Mouse (Mus musculus) hindbrain, postnatal 0 days (tissue): ENCODE results near the gene Gm20489. TPM values are rescaled to one million over a fixed set of nuclear protein-coding genes. Genes with fewer than 3 reads are reported as not detected.

Experiments
- ATAC-seq: fragments of 200-750 bp; cut with Nextera tagmentation; 2 replicates; pipeline ENCODE4 v1.8.0; 2017; ENCODE audit warnings: mild to moderate bottlenecking, moderate TSS enrichment, moderate library complexity
- DNase-seq: peaks from one replicate; pipeline ENCODE4 v3.0.0-alpha.2; 2015; ENCODE audit warnings: low spot score
- H3K27ac ChIP-seq: fragments of 300-500 bp; sonication (generic); 2 replicates; pipeline ENCODE4 v1.5.1; 2014; ENCODE audit warnings: mild to moderate bottlenecking
- H3K27me3 ChIP-seq: fragments of 300-500 bp; sonication (generic); 2 replicates; pipeline ENCODE4 v1.6.1; 2014; ENCODE audit warnings: low read length, mixed read lengths; ENCODE audit not compliant: insufficient read depth
- H3K36me3 ChIP-seq: fragments of 300-500 bp; sonication (generic); 2 replicates; pipeline ENCODE4 v1.6.1; 2014; ENCODE audit warnings: low read length, mixed read lengths; ENCODE audit not compliant: insufficient read depth
- H3K4me1 ChIP-seq: fragments of 300-500 bp; sonication (generic); 2 replicates; pipeline ENCODE4 v1.6.1; 2014; ENCODE audit warnings: antibody characterized with exemption, low read length, mixed read lengths; ENCODE audit not compliant: insufficient read depth
- H3K4me2 ChIP-seq: fragments of 300-500 bp; sonication (generic); 2 replicates; pipeline ENCODE4 v1.6.1; 2014; ENCODE audit warnings: low read depth, mild to moderate bottlenecking, low read length, moderate library complexity, mixed read lengths
- H3K4me3 ChIP-seq: fragments of 300-500 bp; sonication (generic); 2 replicates; pipeline ENCODE4 v1.5.1; 2014; ENCODE audit warnings: low read length
- H3K9ac ChIP-seq: fragments of 300-500 bp; sonication (generic); replicated peaks from 2 replicates; pipeline ENCODE4 v1.6.1; 2014; ENCODE audit warnings: mild to moderate bottlenecking, low read length, moderate library complexity, mixed read lengths
- H3K9me3 ChIP-seq: fragments of 300-500 bp; sonication (generic); 2 replicates; pipeline ENCODE4 v1.6.1; 2016; ENCODE audit warnings: low read length, mixed read lengths
- CTCF ChIP-seq: IDR thresholded peaks from 2 replicates; pipeline ENCODE4 v1.5.1; 2016; ENCODE audit warnings: antibody characterized with exemption, control low read depth, low read depth
- WGBS: fragments of 180-500 bp; shearing (Covaris S2); extraction: QIAGEN DNeasy Blood & Tissue Kit; methylation state at CpG from one replicate; pipeline ENCODE4 v1.1.7; 2014; 5-methylcytosine and 5-hydroxymethylcytosine counted together
- polyA plus RNA-seq: library from polyadenylated mRNA; unstranded; fragments of >200 nt; fragmentation: Nextera tagmentation; extraction: Ambion mirVana; gene quantifications from 2 replicates; pipeline ENCODE4 v1.2.1, GENCODE M21; 2015
- total RNA-seq: library from RNA; depleted of rRNA; stranded (reverse); fragments of >200 nt; gene quantifications from 2 replicates; pipeline ENCODE4 v1.2.3, GENCODE M21; 2014; rRNA removed

Gm20489 gene
- total and polyA plus RNA-seq, 2 experiments from 2014 or later, result not detected

DNA sequence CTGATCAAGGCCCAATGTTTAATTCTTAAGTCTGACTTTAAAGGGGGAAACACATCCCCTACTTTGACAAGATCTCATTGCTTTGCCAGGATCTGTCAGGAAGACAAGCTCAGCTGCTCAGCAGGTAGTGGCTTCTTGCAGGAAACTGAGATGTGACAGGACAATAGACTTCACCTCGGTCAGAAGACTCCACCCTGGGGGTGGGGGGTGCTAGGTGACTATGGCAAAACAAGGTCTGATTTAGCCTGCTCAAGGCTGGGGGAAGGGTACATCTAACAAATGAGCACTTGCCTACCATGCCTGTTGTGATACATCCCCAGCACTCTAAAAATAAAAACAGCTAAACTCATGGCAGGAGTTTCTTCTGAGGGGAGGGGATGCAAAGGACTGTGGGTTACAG, 23.8 kb downstream of the Gm20489 start:
- WGBS, result 33% methylated on average over 1 of the region's 1 CpGs
- Histone ChIP-seq H3K4me2 (no peak overlapping the region), H3K27ac (no peak overlapping the region), H3K36me3 (no peaks in the 10 kb centered on the region), H3K4me3 (no peak overlapping the region), H3K9me3 (no peaks in the 10 kb centered on the region), H3K4me1 (no peaks in the 10 kb centered on the region), H3K27me3 (no peaks in the 10 kb centered on the region), H3K9ac (no peak overlapping the region)
- ATAC-seq (no peak), DNase-seq (no peak)
- no peak for TF ChIP-seq CTCF

DNA sequence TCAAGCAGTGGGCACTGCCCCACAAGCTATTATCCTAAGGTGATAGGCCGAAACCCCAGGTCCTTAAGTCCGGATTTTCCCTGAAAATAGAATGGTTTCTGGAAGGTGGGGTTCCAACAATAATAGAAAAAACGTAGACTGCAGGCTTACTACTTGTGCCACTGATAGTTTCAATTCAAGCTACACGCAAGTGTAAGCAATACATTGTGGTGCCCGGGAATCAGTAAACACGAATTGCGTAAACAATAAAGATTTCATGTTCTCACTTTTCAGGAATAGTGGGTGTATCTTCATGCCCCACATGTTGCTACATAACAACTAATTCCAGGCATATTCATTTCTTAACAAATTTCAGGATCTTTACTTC, 46.0 kb downstream of the Gm20489 start:
- no peak overlapping the region for H3K9ac ChIP-seq
- H3K9me3 ChIP-seq, result no peaks in the 10 kb centered on the region
- H3K27me3 ChIP-seq, result no peaks in the 10 kb centered on the region
- no peak for ATAC-seq
- 0 out of 2 replicates have a peak overlapping the region, but pooled peaks have one; percentile 20 for H3K27ac ChIP-seq
- H3K36me3 ChIP-seq, result no peaks in the 10 kb centered on the region
- peak overlapping the region; percentile 49 for H3K4me2 ChIP-seq
- no peak for TF ChIP-seq CTCF
- no peak for DNase-seq
- 37% methylated on average over 7 of the region's 7 CpGs for WGBS
- H3K4me3 ChIP-seq, result peak overlapping the region; percentile 53
- no peaks in the 10 kb centered on the region for H3K4me1 ChIP-seq

DNA sequence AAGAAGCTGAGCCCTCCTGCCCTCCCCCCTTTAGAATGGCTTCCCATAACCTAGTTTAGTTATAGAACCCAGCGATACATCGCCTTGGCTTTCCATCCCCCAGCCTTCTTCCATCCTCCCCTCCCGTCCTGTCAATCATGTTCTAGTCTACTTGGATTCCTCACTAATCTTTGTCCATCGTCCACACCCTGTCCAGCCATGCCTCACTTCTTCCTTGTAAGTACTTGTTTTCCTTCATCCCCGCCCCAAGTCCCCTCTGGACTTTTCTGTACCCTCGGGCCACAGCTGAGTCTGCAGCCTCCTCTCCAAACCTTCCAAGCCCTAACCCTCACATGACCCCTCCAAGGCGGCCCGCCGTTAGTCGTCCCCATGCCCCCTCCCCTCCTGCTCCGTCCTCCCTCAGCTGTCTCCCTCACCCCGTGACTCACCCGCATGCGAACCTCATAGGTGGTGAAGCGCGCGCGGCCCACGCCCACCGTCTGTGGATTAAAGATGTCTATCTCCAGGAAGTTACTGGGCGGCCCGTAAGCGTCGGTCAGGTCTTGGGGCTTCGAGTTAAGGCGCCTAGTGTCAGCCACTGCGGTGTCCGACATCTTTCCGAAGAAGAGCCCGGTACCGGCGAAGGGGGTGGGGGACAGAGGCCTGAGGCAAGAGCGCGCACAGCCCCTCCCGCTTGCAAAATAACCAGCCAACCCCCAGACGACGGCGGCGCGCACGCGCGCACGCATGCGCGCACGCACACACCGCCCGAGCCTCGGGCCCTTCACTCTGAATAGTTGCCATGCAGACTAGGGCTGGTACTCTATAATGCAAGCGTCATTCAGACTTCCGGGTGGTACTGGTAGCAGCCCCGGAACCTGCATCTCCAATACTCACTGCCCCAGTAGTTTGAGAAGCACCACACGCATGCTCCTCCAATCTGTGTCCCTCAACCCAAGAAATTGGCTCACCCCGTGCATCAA, 46.7 kb downstream of the Gm20489 start, which contains the start of gene Snx12:
TSS of gene Snx12 (minus strand) at position 730 of the 962 bp plus-strand sequence.
- TF ChIP-seq CTCF, result no peak
- Histone ChIP-seq H3K4me3 (peak within 1 kb of the TSS; percentile 53), H3K9me3 (no peaks in the 10 kb centered on the region), H3K27me3 (no peaks in the 10 kb centered on the region), H3K4me1 (no peaks in the 10 kb centered on the region), H3K4me2 (peak within 1 kb of the TSS; percentile 58), H3K9ac (peak within 1 kb of the TSS; percentile 40), H3K36me3 (no peaks in the 10 kb centered on the region), H3K27ac (peak within 1 kb of the TSS; percentile 72)
- DNase-seq (peak; percentile 93), ATAC-seq (peak; percentile 99)
- WGBS, result 28% methylated on average over 55 of the region's 55 CpGs

Other genes with a start within 250 kb of the Gm20489 start
- not detected in 2 replicates for gene Tex11, start 209.4 kb downstream of the Gm20489 start, total RNA-seq
- 0.09 TPM in 1 of 2 replicates, not detected in the other for gene Tex11, start 209.4 kb downstream of the Gm20489 start, polyA plus RNA-seq
- 16.6 and 24.8 TPM in 2 replicates for gene Slc7a3, start 183.0 kb downstream of the Gm20489 start, total RNA-seq
- gene Slc7a3, start 183.0 kb downstream of the Gm20489 start, polyA plus RNA-seq, result 19.7 and 20.1 TPM in 2 replicates
- gene Snx12, start 46.5 kb downstream of the Gm20489 start, total RNA-seq, result 38.0 and 42.6 TPM in 2 replicates
- gene Snx12, start 46.5 kb downstream of the Gm20489 start, polyA plus RNA-seq, result 32.0 and 37.3 TPM in 2 replicates
- 16.9 and 21.4 TPM in 2 replicates for gene Foxo4, start 14.5 kb downstream of the Gm20489 start, total RNA-seq
- 0.63 and 0.93 TPM in 2 replicates for gene Foxo4, start 14.5 kb downstream of the Gm20489 start, polyA plus RNA-seq
- gene Gm614, start 5.0 kb downstream of the Gm20489 start, total RNA-seq, result not detected in 2 replicates
- not detected in 2 replicates for gene Gm614, start 5.0 kb downstream of the Gm20489 start, polyA plus RNA-seq
- 1.7 and 2.7 TPM in 2 replicates for gene Il2rg, start 768 bp downstream of the Gm20489 start, total RNA-seq
- gene Il2rg, start 768 bp downstream of the Gm20489 start, polyA plus RNA-seq, result 5.1 and 5.8 TPM in 2 replicates
- 50.0 and 64.9 TPM in 2 replicates for gene Med12, start 5.0 kb upstream of the Gm20489 start, total RNA-seq
- 19.0 TPM in 2 replicates for gene Med12, start 5.0 kb upstream of the Gm20489 start, polyA plus RNA-seq
- 152 and 171 TPM in 2 replicates for gene Nlgn3, start 30.1 kb upstream of the Gm20489 start, total RNA-seq
- 59.7 and 70.1 TPM in 2 replicates for gene Nlgn3, start 30.1 kb upstream of the Gm20489 start, polyA plus RNA-seq
- 0.68 and 4.0 TPM in 2 replicates for gene Gjb1, start 107.4 kb upstream of the Gm20489 start, total RNA-seq
- gene Gjb1, start 107.4 kb upstream of the Gm20489 start, polyA plus RNA-seq, result 2.0 and 2.5 TPM in 2 replicates
- 169 and 208 TPM in 2 replicates for gene Zmym3, start 151.8 kb upstream of the Gm20489 start, total RNA-seq
- gene Zmym3, start 151.8 kb upstream of the Gm20489 start, polyA plus RNA-seq, result 91.9 and 93.3 TPM in 2 replicates
- 201 and 220 TPM in 2 replicates for gene Nono, start 160.3 kb upstream of the Gm20489 start, total RNA-seq
- 187 and 189 TPM in 2 replicates for gene Nono, start 160.3 kb upstream of the Gm20489 start, polyA plus RNA-seq
- gene Itgb1bp2, start 180.1 kb upstream of the Gm20489 start, total RNA-seq, result 1.6 and 4.9 TPM in 2 replicates
- gene Itgb1bp2, start 180.1 kb upstream of the Gm20489 start, polyA plus RNA-seq, result 0.58 and 1.1 TPM in 2 replicates